Mouse (Mus musculus): ENCODE results near the gene Msantd2. TPM values are rescaled to one million over a fixed set of nuclear protein-coding genes. Genes with fewer than 3 reads are reported as not detected.

Gene Msantd2
- 10 to 100 TPM; 20.5 to 25.6 TPM for total RNA-seq (2021)
- long read RNA-seq, experiment 1, partial matches to known transcripts: 0 of 6 reads
- long read RNA-seq, experiment 1, other reads (novel, unspliced or antisense): 2 of 6 reads
- long read RNA-seq, experiment 2, partial matches to known transcripts: 0 of 7 reads
- long read RNA-seq, experiment 2, other reads (novel, unspliced or antisense): 3 of 7 reads

DNA sequence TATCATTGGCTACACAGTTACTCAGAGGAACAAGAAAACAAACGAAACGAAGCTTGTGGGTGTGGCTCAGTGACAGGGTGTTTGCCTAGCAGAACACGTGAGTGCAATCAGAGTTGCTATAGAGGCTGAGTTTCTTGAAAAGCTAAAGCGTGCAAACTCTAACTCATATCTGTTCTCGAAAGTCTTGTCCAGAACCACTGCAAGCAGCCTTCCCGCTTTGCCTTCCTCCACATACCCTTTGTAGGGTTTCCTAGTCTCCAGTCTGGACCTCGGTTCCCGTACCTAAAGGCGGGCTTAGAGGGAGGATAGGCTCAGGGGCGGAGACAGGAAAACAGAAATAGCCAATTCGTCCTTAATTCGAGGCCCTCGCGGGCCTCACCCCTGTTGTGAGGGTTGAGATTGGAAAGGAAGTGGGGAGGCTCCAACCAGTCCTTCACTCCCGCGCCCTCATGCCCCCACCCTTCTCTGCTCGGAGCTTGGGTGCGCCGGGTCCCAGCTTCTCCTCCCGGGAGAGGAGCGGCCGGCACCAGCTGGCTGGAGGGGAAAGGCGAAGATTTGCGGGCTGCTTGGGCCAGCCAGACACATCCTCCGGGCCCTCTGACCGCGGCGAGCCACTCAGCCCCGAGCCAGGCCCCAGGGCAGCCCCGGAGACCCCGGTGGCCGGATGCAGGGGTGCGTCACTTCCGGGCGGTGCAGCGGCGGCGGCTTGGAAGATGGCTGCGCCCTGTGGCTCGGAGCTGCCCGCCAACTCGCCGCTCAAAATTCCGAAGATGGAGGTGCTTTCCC is at the start of gene Msantd2:
Gene Msantd2, plus strand, starts transcription at position 709 of the 786 bp plus-strand sequence.
- peak; percentile 37 for TF ChIP-seq CTCF (conservative IDR thresholded peaks at IDR 0.05)

DNA sequence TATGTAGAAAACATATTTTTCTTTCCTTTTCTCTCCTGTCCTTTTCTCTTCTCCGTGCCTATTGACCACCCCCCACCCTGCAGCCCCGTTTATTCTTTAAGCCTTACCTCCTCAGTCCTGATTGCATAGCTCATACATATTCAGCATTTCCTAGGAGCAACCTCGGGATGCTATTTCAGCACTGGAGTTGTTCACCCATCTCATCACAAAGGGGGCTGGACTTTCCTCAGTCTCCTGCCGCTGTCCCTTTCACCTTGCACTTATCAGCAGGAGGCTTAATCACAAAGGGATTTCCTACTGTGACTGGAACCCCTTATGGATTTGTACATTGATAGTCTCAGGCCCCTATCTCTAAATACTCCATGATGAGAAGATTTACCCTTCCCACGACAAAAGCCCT is 36.7 kb upstream of the Msantd2 start:
- no peak for TF ChIP-seq CTCF (conservative IDR thresholded peaks at IDR 0.05)
- no peak overlapping the region for H3K4me3 ChIP-seq
- DNase-seq (ENCODE audit: low spot score in 2 of 2): no peak
- H3K27ac ChIP-seq: no peak overlapping the region

More for the DNA sequence above, at the start of gene Msantd2:
- DNase-seq (ENCODE audit: low spot score in 2 of 2): peak; percentile 79 to 89
- peak within 1 kb of the TSS; percentile 96 for H3K4me3 ChIP-seq
- H3K27ac ChIP-seq: peak within 1 kb of the TSS; percentile 97

DNA sequence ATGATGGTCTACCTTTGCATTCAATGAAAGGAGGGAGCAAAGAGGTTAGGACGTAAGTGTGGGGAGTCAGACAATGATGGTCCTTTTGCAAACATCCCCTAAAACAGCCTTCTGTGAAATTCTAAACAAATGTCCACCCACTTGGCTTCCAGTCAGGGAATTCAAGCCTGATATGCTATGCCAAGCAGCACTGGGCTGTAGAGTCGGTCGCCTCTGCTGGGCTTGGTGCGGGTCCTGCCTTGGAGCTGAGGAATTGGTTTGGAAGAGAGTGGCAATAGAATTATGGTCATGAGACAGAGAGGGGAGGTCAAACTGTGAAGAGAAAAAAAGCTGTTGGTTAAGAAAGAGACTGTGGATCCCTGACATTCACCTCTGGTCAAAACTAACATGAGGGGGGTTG is 35.8 kb upstream of the Msantd2 start:
- no peak for TF ChIP-seq CTCF (conservative IDR thresholded peaks at IDR 0.05)
- no peak for DNase-seq (ENCODE audit: low spot score in 2 of 2)
- no peak overlapping the region for H3K27ac ChIP-seq
- H3K4me3 ChIP-seq: no peak overlapping the region

DNA sequence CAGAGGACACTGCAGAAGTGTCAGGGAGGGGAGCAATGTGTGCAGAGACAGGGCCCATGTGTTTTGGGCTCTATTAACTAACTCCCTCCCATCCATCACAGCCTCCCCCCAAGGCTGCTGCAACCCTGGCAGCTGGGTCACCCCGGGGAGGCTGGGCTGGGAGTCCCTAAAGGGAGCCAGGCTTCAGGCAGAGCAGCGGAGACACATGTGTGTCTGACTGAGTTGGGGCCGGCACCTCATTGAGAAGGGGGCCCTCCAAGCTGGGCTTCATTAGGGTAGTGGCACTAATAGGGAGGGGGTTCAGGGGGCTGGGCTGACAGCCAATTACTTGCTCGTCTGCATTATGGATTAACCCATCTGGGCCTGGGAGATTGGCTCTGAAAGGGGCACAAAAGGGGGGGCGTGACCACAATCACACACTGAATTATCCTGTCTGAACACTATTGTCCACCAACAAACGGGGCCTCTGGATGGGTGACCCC is 35.1 kb upstream of the Msantd2 start:
- no peak for TF ChIP-seq CTCF (conservative IDR thresholded peaks at IDR 0.05)
- DNase-seq (ENCODE audit: low spot score in 2 of 2): no peak
- no peak overlapping the region for H3K27ac ChIP-seq
- H3K4me3 ChIP-seq: no peak overlapping the region

DNA sequence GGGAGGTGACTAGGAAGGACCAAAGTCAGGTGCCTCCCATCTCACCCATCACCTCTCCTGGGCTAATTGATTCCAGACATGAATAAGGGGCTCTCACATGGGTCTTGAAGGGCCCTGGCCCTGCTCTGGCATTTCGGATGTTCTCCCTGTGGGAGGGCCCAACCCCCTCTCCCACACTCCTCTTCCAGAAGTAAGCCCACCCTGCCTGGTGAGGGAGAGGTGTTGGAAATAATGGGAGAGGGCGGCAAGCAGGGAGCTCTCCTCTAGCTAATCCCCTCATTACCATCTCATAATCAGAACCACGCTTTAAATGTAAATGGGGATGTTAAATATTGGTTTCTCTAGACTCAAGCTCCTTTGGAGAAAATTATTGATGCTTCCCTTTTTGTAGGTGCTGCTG is 34.1 kb upstream of the Msantd2 start:
- DNase-seq (ENCODE audit: low spot score in 2 of 2): no peak
- TF ChIP-seq CTCF (conservative IDR thresholded peaks at IDR 0.05): no peak
- Histone ChIP-seq H3K4me3 (no peak overlapping the region), H3K27ac (no peak overlapping the region)

DNA sequence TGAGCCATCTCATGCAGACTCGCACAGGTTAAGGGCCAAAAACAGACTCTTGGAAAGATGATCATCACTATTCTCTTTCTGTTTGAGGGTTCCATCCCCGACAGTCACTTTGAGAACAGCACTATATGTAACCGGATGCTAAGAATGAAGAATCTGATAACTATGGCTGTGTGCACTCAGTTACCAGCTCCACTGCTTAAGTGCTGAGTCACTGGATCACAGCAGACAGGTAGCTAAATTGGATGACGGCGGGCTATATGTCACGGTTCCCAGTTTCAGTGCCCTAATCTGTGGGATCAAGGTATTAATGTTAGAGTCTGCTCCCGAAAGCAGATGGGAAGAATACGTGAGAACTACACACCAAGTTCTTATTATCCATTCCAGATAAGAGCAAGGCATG is 33.3 kb upstream of the Msantd2 start:
- H3K27ac ChIP-seq: peak overlapping the region; percentile 63; the same call in 1 of the 2 replicates
- no peak for DNase-seq (ENCODE audit: low spot score in 2 of 2)
- no peak for TF ChIP-seq CTCF (conservative IDR thresholded peaks at IDR 0.05)
- no peak overlapping the region for H3K4me3 ChIP-seq

DNA sequence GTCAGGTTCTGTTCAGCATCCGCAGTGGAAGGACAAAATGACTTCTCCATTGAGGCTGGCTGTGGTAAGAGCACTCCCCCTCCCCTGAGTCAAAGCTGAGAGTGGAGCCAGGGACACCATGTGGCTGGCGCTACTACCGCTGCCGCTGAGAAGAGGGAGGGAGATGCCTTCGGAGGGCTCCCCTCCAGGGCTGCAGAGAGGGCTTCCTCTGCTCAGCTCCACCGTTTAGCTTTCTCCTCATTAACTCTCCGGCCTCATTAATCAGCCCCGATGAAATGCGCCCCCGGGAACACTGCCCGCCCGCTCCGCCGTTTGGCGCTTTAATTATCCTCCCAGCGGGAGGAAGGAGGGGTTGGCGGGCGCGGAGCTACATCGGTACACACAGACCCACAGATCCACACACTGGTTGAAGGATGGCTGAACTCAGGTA is 32.6 kb upstream of the Msantd2 start:
- Histone ChIP-seq H3K27ac (peak overlapping the region; percentile 63), H3K4me3 (peak overlapping the region; percentile 53)
- peak; percentile 21 for TF ChIP-seq CTCF (conservative IDR thresholded peaks at IDR 0.05)
- DNase-seq (ENCODE audit: low spot score in 2 of 2): peak; percentile 63 to 70

DNA sequence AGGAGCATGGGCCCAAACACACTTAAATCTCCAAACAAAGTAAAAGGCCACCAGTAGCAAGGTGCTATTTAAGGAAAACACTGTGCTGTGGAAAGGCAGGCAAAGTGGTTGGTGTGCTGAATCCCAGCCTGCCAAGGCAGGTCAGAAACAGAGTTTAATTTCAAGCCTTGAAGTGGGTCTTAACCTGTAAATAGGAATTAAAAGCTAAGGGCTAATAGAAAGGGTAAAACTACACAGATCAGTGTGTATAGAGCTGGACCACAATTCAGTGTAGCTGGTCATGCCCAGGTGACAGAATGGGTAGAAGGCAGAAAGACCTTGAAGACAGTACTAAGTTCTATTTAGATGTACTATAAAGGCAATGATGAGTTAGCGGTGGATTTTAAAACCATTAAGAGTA is 32.0 kb upstream of the Msantd2 start:
- peak overlapping the region; percentile 63; the same call in 1 of the 2 replicates for H3K27ac ChIP-seq
- H3K4me3 ChIP-seq: no peak overlapping the region; the same call in 1 of the 2 replicates
- TF ChIP-seq CTCF (conservative IDR thresholded peaks at IDR 0.05): no peak
- DNase-seq (ENCODE audit: low spot score in 2 of 2): no peak

DNA sequence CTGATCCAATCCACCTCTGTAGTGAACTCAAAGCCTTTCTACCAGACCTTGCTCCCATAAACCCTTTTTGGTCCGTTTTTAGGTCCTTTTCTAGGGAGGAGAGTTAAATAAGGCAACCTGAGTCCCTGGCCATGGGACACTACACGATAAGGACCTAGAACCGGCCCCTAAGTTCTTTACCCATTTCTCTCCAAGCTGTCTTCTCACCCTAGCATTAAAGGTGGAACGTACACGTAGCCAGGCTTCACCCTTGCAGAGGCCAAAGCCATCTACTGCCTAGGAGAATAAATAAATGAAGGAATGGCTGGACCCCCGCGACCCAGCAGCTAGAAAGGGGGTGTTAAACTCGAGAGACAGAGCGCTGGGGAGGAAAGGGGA is 29.5 kb upstream of the Msantd2 start:
- no peak for DNase-seq (ENCODE audit: low spot score in 2 of 2)
- TF ChIP-seq CTCF (conservative IDR thresholded peaks at IDR 0.05): no peak
- Histone ChIP-seq H3K27ac (peak overlapping the region; percentile 96), H3K4me3 (peak overlapping the region; percentile 70)

DNA sequence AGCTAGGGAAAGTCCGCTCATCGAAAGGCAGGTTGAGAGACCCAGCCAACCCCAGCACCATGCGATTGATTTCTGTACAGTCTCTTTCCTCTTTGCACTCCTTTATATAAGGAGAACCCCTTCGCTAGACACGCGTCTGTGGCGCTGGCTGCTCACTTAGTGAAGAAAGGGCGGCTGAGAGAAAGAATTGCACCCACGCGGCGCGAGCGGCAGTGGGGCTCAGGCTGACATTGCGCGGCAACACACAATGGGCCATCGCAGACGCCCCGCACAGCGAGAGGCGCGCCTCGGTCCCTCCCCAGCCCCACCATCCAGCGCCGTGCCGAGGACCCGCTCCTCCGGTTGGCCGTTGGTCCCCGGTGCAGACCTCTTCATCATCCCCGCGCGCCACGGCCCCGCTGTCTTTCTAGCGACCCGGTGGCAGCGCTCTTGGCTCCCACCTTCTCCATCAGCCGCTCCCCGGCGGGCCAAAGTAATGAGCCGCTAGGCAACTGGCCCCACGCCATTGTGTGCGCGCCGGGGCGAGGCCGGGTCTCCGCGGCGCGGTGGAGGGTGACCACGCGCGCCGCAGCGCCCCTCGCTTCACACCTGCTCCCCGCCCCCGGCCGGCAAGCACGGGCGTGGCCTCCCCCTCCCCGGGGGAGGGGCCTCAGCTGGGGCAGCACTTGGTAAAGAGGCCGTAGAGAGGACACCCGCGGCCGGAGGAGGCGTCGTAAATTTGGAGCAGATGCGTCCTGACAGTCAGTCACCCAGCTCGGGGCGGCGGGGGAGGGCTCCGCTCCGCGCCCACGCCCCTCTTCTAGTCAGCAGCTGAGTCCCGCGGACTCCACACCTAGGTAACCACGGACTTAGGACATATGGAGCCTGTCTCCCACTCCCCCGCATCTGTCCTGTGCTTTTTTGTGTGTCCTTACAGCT is 28.8 kb upstream of the Msantd2 start:
- TF ChIP-seq CTCF (conservative IDR thresholded peaks at IDR 0.05): no peak
- DNase-seq (ENCODE audit: low spot score in 2 of 2): peak in 1 of 2 experiments; percentile 39
- Histone ChIP-seq H3K4me3 (peak overlapping the region; percentile 70), H3K27ac (peak overlapping the region; percentile 96)

DNA sequence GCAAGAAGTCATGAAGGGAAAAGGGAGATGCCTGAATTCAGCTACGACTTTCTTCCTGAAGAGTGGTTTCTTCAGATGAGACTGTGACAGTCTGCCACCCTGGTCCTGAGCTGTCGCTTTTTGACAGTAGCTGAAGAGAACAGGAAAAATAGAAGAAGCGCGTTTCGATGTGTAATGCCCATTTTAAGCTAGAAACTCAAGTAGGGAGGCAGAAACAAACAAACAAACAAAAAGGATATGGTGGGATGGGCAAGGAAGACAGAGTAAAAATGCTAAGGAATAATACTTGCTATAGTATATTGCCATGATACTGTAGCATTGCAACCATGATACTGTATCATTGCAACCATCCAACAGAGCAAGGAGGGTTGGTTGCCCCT is 28.2 kb upstream of the Msantd2 start:
- DNase-seq (ENCODE audit: low spot score in 2 of 2): no peak
- Histone ChIP-seq H3K27ac (peak overlapping the region; percentile 96), H3K4me3 (peak overlapping the region; percentile 70)
- TF ChIP-seq CTCF (conservative IDR thresholded peaks at IDR 0.05): no peak

DNA sequence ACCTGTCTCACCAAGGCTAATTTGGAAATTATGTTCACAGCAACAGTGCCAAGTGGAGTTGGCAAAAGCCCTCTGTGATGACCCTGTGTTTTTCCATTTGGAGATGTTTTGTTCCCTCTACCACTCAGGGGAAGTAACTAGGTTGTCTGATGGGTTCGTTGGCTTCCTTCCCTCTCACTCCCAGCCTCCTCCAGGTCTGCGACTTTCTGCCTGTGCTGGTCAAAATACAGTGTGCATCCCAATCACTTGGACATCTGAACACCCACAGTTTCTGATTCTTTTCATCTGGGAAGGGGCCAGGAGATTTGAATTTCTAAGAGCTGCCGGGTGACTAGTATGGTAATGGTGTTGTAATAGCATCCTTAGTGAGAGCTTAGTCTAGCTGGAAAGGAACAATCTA is 27.5 kb upstream of the Msantd2 start:
- H3K27ac ChIP-seq: peak overlapping the region; percentile 96; the same call in 1 of the 2 replicates
- TF ChIP-seq CTCF (conservative IDR thresholded peaks at IDR 0.05): no peak
- no peak overlapping the region for H3K4me3 ChIP-seq
- DNase-seq (ENCODE audit: low spot score in 2 of 2): no peak

DNA sequence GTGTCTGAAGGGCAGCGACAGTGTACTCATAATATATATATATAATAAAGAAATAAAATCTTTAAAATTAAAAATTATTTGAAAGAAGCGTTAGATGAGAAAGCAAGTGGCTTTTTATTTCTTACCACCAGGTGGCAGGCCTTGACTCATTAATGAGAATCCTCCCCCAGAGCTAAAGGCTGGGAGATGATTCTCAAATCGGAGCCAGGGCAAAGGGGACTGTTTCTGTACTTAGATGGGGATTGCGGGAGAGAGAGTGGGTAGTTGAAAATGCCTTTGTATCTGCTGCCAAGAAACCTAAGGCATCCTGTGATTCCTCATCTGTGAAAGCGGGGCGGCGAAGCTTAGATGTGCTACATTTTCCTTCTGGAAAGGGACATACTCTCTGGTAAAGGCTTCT is 26.4 kb upstream of the Msantd2 start:
- TF ChIP-seq CTCF (conservative IDR thresholded peaks at IDR 0.05): peak; percentile 86
- Histone ChIP-seq H3K27ac (no peak overlapping the region), H3K4me3 (peak overlapping the region; percentile 13; the same call in 1 of the 2 replicates)
- DNase-seq (ENCODE audit: low spot score in 2 of 2): peak; percentile 37 to 56

Measured in layer of hippocampus, adult 2 months (tissue).